Mouse (Mus musculus): ENCODE results near the gene Camp.

- no peak for TF ChIP-seq CTCF (IDR thresholded peaks at IDR 0.05)
- TF ChIP-seq EP300 (IDR thresholded peaks at IDR 0.05; ENCODE audit: insufficient read depth, low read depth, low read length): no peak
Observed at GRCm38 (mm10) chr9:109806260-109806659, 43.2 kb downstream of the Camp start.
